Mouse (Mus musculus) neural tube, embryonic 14.5 days (tissue): ENCODE results near the gene Dgki. TPM values are rescaled to one million over a fixed set of nuclear protein-coding genes. Genes with fewer than 3 reads are reported as not detected.

Experiments used
- ATAC-seq: fragments of 200-750 bp; cut with Nextera tagmentation; 2 replicates; pipeline ENCODE4 v1.8.0; 2017; ENCODE audit warnings: low read depth, mild to moderate bottlenecking, moderate TSS enrichment, moderate library complexity
- H3K27ac ChIP-seq: fragments of 300-500 bp; sonication (generic); 2 replicates; pipeline ENCODE4 v1.5.1; 2014; ENCODE audit warnings: low read depth, mild to moderate bottlenecking, control low read depth, low read length, moderate library complexity, mixed read lengths
- H3K27me3 ChIP-seq: fragments of 300-500 bp; sonication (generic); 2 replicates; pipeline ENCODE4 v1.6.1; 2014; ENCODE audit warnings: low read length; ENCODE audit not compliant: control insufficient read depth, insufficient read depth
- H3K36me3 ChIP-seq: fragments of 300-500 bp; sonication (generic); 2 replicates; pipeline ENCODE4 v1.6.1; 2014; ENCODE audit warnings: low read length, mixed read lengths; ENCODE audit not compliant: control insufficient read depth, insufficient read depth
- H3K4me1 ChIP-seq: fragments of 300-500 bp; sonication (generic); 2 replicates; pipeline ENCODE4 v1.6.1; 2014; ENCODE audit warnings: low read length; ENCODE audit not compliant: control insufficient read depth, insufficient read depth
- H3K4me2 ChIP-seq: fragments of 300-500 bp; sonication (generic); 2 replicates; pipeline ENCODE4 v1.6.1; 2014; ENCODE audit warnings: mild to moderate bottlenecking, low read depth, low read length, control low read depth
- H3K4me3 ChIP-seq: fragments of 300-500 bp; sonication (generic); 2 replicates; pipeline ENCODE4 v1.5.1; 2014; ENCODE audit warnings: low read depth, low read length, control low read depth, mixed read lengths
- H3K9ac ChIP-seq: fragments of 300-500 bp; sonication (generic); replicated peaks from 2 replicates; pipeline ENCODE4 v1.6.1; 2014; ENCODE audit warnings: low read depth, mild to moderate bottlenecking, control low read depth, low read length, mixed read lengths
- H3K9me3 ChIP-seq: fragments of 300-500 bp; sonication (generic); 2 replicates; pipeline ENCODE4 v1.6.1; 2016; ENCODE audit warnings: low read length; ENCODE audit not compliant: control insufficient read depth
- WGBS: fragments of 180-500 bp; shearing (Covaris S2); extraction: QIAGEN DNeasy Blood & Tissue Kit; methylation state at CpG from one replicate; pipeline ENCODE4 v1.1.7; 2014; 5-methylcytosine and 5-hydroxymethylcytosine counted together
- polyA plus RNA-seq: library from polyadenylated mRNA; unstranded; fragments of >200 nt; fragmentation: Nextera tagmentation; extraction: Ambion mirVana; gene quantifications from 2 replicates; pipeline ENCODE4 v1.2.1, GENCODE M21; 2014

Dgki gene
- polyA plus RNA-seq, 1 experiment from 2014 or later: 10.5 TPM

DNA sequence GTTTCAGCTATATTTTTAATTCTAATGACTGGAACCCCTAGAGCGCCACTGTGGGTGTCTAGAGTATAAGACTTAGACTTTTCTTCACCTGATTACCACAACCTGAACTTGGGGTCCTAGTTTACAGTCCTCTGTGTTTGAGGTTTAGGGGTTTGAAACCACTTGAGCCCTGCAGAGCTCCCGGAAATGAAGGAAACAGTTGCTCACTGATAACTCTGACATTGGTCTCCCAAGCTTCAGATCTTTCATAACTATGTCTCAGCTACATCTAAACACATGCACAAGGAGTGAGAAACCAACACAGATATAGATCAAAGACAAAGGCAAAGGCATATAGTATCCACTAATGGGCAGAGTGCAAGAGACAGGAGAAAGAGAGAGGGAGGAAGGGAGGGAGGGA, 271.7 kb downstream of the Dgki start:
- Histone ChIP-seq H3K36me3 (no peaks in the 10 kb centered on the region), H3K4me1 (no peaks in the 10 kb centered on the region), H3K27me3 (no peaks in the 10 kb centered on the region), H3K4me2 (no peak overlapping the region), H3K9ac (no peak overlapping the region), H3K9me3 (no peaks in the 10 kb centered on the region), H3K27ac (no peak overlapping the region), H3K4me3 (no peak overlapping the region)
- no peak for ATAC-seq
- WGBS: 95% methylated on average over 2 of the region's 2 CpGs

DNA sequence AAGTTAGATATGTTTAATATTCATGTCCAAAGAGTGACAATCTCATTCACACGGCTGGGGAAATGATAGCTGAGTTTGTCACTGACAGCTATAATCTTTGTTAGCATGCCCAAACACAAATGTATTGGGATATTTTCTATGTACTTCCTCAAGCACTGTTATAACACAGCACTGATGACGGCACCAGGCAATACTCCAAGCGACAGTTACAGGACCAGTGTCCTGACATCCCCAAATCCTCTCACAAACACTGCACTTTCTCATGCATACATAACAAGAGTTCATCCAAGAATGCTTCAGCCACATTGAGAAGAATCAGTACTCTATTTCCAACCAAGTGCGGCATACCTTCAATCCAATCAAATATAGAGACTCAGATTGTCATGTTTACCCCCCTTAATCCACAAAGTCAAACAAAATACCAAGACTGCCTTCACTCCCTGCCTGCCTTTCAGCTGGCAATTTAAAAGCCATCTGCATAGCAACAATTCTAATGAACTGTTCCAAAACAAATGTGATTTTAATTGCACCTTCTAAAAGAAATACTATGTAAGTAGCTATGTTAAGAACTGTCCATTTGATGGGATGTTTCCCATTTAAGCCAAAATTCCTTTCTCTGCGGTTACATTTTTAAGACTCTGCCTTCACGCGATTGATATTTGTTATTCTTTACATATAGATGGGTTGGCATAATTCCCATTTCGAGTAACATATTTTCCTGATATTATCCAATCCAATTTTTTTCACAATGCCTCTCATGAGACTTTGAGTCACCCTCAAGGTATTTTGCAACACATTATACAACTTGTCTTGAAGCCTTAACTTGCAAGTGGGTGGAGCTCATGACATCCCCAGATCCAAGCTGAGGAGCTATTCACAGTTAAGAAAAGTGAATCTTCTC, 273.4 kb downstream of the Dgki start:
- Histone ChIP-seq H3K9ac (no peak overlapping the region), H3K36me3 (no peaks in the 10 kb centered on the region), H3K4me2 (no peak overlapping the region), H3K4me3 (no peak overlapping the region), H3K9me3 (no peaks in the 10 kb centered on the region), H3K27me3 (no peaks in the 10 kb centered on the region), H3K4me1 (no peaks in the 10 kb centered on the region), H3K27ac (no peak overlapping the region)
- ATAC-seq: no peak
- WGBS: 79% methylated on average over 8 of the region's 8 CpGs

DNA sequence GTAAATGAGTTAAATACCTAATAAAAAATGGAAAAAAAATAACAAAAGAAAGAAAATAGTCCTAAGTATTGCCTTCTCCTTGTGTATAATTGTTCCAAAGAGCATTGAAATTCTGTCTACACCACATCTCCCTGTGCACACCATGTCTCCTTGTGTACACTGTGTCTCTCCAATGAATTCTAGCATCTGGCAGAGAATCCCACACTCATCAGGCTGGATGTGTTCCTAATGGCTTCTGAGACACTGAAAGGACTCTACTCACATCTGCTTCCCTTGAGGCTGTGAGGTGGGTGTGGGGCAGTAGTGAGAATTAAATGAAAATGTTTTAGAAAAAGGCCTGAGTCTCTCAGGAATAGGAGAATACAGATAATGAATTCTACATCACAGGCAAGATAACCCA, 283.9 kb downstream of the Dgki start:
- H3K27ac ChIP-seq: no peak overlapping the region
- H3K4me2 ChIP-seq: no peak overlapping the region
- H3K4me1 ChIP-seq: peaks cover 3% of the 10 kb centered on the region; the same call in 1 of the 2 replicates
- H3K27me3 ChIP-seq: no peaks in the 10 kb centered on the region
- no peaks in the 10 kb centered on the region for H3K9me3 ChIP-seq
- ATAC-seq: peak; percentile 60; the same call in 1 of the 2 replicates
- no peak overlapping the region for H3K4me3 ChIP-seq
- H3K9ac ChIP-seq: no peak overlapping the region
- H3K36me3 ChIP-seq: no peaks in the 10 kb centered on the region

DNA sequence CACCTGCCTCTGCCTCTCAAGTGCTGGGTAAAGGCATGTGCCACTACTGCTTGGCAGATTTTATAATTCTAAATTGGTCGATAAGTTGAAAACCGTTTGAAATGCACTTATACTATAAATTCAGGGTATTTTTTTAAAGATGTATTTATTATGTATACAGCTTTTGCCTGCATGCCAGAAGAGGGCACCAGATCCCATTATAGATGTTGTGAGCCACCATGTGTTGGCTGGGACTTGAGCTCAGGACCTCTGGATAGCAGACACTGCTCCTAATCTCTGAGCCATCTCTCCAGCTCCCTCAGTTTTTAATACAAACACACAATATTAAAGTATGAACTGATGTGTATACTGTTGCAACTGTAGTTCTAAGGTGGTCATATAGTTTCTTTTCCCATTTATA, 288.4 kb downstream of the Dgki start:
- Histone ChIP-seq H3K9me3 (no peaks in the 10 kb centered on the region), H3K36me3 (no peaks in the 10 kb centered on the region), H3K27ac (no peak overlapping the region), H3K9ac (no peak overlapping the region), H3K27me3 (no peaks in the 10 kb centered on the region), H3K4me1 (peaks cover 1% of the 10 kb centered on the region; the same call in 1 of the 2 replicates), H3K4me3 (no peak overlapping the region), H3K4me2 (no peak overlapping the region)
- ATAC-seq: no peak
- 92% methylated on average over 2 of the region's 2 CpGs for WGBS

DNA sequence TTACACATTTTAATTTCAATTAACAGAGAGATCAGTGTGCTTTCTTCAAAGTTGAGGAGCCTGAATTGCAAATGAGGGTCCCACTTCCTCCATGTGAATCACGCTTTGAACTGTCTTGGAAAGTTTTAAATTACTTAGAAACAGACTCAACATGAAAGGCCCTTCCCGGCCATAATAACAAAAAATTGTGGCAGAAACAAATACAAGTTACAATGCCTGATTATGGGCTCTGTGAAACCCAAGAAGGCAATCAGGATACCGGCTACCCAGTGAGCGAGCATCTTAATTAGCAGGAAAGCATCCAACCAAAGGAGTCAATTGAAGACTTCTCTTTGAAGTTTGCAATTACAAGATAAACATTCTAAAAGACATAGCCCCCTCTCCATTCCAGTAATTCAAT, 292.4 kb downstream of the Dgki start:
- no peak overlapping the region for H3K27ac ChIP-seq
- WGBS: 11% methylated on average over 4 of the region's 4 CpGs
- H3K4me1 ChIP-seq: no peaks in the 10 kb centered on the region
- H3K9ac ChIP-seq: no peak overlapping the region
- H3K4me2 ChIP-seq: no peak overlapping the region
- no peaks in the 10 kb centered on the region for H3K27me3 ChIP-seq
- no peaks in the 10 kb centered on the region for H3K36me3 ChIP-seq
- no peak overlapping the region for H3K4me3 ChIP-seq
- no peaks in the 10 kb centered on the region for H3K9me3 ChIP-seq
- no peak for ATAC-seq

DNA sequence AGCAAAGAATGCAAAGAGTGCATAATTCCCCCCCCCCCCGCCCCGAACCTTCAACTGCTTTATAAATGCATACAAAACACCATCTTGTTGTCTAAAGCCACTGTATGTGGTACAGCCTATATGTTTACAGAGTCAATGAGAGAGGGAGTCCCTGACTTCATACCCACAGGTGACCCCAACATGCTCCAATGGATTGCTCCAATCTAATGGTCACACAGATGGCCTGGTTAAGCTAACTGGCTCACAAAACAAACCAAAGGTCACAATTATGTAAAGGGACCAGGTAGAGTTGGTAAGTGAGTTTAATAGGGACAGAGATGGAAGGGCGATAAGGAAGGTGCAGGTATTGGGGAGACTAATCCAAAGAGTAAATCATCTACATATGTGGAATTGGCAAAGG, 295.1 kb downstream of the Dgki start:
- WGBS: 89% methylated on average over 3 of the region's 3 CpGs
- H3K36me3 ChIP-seq: no peaks in the 10 kb centered on the region
- no peaks in the 10 kb centered on the region for H3K4me1 ChIP-seq
- no peak overlapping the region for H3K4me3 ChIP-seq
- H3K9me3 ChIP-seq: no peaks in the 10 kb centered on the region
- H3K27me3 ChIP-seq: no peaks in the 10 kb centered on the region
- H3K27ac ChIP-seq: no peak overlapping the region
- no peak overlapping the region for H3K4me2 ChIP-seq
- ATAC-seq: no peak
- no peak overlapping the region for H3K9ac ChIP-seq

DNA sequence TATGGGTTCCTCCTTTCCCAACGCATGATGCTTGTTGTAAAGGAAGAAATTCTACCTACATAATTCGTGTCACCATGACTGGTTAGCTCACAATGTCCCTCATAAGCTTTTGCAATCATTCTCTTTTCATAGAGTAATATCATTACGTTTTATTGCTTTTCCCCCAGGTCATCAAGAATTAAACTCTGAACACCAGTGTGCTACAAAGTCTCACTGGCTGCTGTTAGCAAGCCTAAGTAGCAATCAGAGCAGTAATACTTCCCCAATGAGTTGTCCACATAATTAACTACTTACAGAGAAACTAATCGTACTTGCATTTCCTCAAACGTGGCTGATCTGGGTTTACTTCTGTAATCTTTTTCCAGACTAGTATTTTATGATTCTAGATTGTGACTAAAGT, 296.7 kb downstream of the Dgki start:
- Histone ChIP-seq H3K27me3 (no peaks in the 10 kb centered on the region), H3K4me2 (no peak overlapping the region), H3K9ac (no peak overlapping the region), H3K9me3 (no peaks in the 10 kb centered on the region), H3K4me3 (no peak overlapping the region), H3K36me3 (no peaks in the 10 kb centered on the region), H3K27ac (peak overlapping the region; percentile 36; the same call in 1 of the 2 replicates), H3K4me1 (no peaks in the 10 kb centered on the region)
- WGBS: 46% methylated on average over 5 of the region's 5 CpGs
- ATAC-seq: peak; percentile 63; the same call in 1 of the 2 replicates

DNA sequence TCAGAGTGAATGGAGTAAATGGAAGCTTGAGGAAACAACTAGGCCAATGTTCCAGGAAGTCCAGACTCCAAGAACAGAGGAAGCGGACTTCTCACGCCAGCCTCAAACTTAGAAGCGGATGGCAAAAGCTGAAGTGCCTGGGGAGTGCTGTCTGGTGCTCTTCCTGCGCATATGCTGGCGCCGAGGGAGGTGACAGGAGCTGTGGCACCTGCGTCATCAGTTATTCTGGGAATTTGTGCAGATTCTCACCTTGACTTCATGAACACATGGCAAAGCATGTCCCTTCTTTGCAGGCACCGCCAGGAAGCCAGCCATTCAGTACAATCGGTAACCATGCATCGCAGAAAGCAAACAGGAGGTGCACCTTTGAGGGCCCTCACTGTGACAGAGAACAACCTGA, 301.0 kb downstream of the Dgki start:
- Histone ChIP-seq H3K4me3 (no peak overlapping the region), H3K27me3 (no peaks in the 10 kb centered on the region), H3K9me3 (no peaks in the 10 kb centered on the region), H3K4me1 (no peaks in the 10 kb centered on the region), H3K9ac (no peak overlapping the region), H3K36me3 (no peaks in the 10 kb centered on the region), H3K4me2 (no peak overlapping the region), H3K27ac (no peak overlapping the region)
- 91% methylated on average over 10 of the region's 10 CpGs for WGBS
- no peak for ATAC-seq

DNA sequence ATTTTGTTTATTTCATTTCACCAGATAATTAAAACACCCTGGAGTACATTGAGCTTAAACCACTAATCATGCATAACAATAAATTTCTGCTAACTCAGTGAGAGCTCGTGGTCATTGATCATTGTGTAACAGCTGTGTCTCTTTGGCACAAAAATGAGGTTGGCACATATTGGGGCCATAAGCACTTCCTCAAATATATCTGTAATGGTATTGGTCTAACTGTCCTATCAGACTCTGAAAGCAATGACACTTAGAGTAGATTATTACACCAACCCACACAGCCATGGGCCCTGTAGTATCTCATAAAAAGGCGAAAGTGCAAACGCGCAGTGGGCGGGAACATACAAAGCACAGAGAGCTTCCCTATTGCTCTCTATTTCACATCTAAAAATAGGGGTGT, 305.7 kb downstream of the Dgki start:
- Histone ChIP-seq H3K9me3 (no peaks in the 10 kb centered on the region), H3K9ac (no peak overlapping the region), H3K4me3 (no peak overlapping the region), H3K27ac (no peak overlapping the region), H3K4me2 (no peak overlapping the region), H3K27me3 (no peaks in the 10 kb centered on the region), H3K36me3 (no peaks in the 10 kb centered on the region), H3K4me1 (no peaks in the 10 kb centered on the region)
- no peak for ATAC-seq
- 87% methylated on average over 5 of the region's 5 CpGs for WGBS
